Mouse (Mus musculus): ENCODE data around the gene Acsm5. TPM values are rescaled to one million over a fixed set of nuclear protein-coding genes. Genes with fewer than 3 reads are reported as not detected.

Gene Acsm5
- not detected in 2 replicates for polyA plus RNA-seq (2014; fragmentation: Nextera tagmentation; extraction: Ambion mirVana)

- ATAC-seq (replicated peaks; ENCODE audit: low FRiP score, low TSS enrichment, low read depth), result no peak
- H3K4me2 ChIP-seq (ENCODE audit: low read length), result no peak within 1 kb of the TSS
- no peaks in the 10 kb centered on the region for H3K27me3 ChIP-seq (replicated peaks; ENCODE audit: control insufficient read depth, insufficient read depth, low read length)
- WGBS, result 74% methylated on average over 5 of the region's 5 CpGs
- H3K9ac ChIP-seq (ENCODE audit: low read length), result no peak within 1 kb of the TSS
- H3K27ac ChIP-seq (ENCODE audit: low read depth), result no peak within 1 kb of the TSS
- no peaks in the 10 kb centered on the region for H3K4me1 ChIP-seq (replicated peaks; ENCODE audit: control insufficient read depth, insufficient read depth, low read length)
- H3K36me3 ChIP-seq (ENCODE audit: control insufficient read depth, insufficient read depth, low read length), result no peaks in the 10 kb centered on the region
- no peaks in the 10 kb centered on the region for H3K9me3 ChIP-seq (ENCODE audit: control insufficient read depth, low read length)
- DNase-seq (ENCODE audit: low spot score), result no peak
- no peak within 1 kb of the TSS for H3K4me3 ChIP-seq (ENCODE audit: low read depth, low read length)
Observed at GRCm38 (mm10) chr7:119519163-119519562, at the start of gene Acsm5. Acsm5 (plus strand) TSS chr7:119519463.

GRCm38 (mm10) chr7:119476500-119477389 is 42.5 kb upstream of the Acsm5 start:
- 68% methylated on average over 33 of the region's 33 CpGs for WGBS
- no peak for ATAC-seq (replicated peaks; ENCODE audit: low FRiP score, low TSS enrichment, low read depth)
- Histone ChIP-seq H3K36me3 (ENCODE audit: control insufficient read depth, insufficient read depth, low read length) (no peaks in the 10 kb centered on the region), H3K27ac (ENCODE audit: low read depth) (no peak overlapping the region), H3K4me3 (ENCODE audit: low read depth, low read length) (no peak overlapping the region), H3K4me2 (ENCODE audit: low read length) (no peak overlapping the region), H3K27me3 (replicated peaks; ENCODE audit: control insufficient read depth, insufficient read depth, low read length) (no peaks in the 10 kb centered on the region), H3K9me3 (ENCODE audit: control insufficient read depth, low read length) (no peaks in the 10 kb centered on the region), H3K4me1 (replicated peaks; ENCODE audit: control insufficient read depth, insufficient read depth, low read length) (no peaks in the 10 kb centered on the region), H3K9ac (ENCODE audit: low read length) (no peak overlapping the region)
- no peak for DNase-seq (ENCODE audit: low spot score)

GRCm38 (mm10) chr7:119479256-119479655 is 40.0 kb upstream of the Acsm5 start, which contains the start of gene Umod:
Umod (minus strand) TSS chr7:119479282.
- Histone ChIP-seq H3K27ac (ENCODE audit: low read depth) (no peak within 1 kb of the TSS), H3K4me3 (ENCODE audit: low read depth, low read length) (no peak within 1 kb of the TSS), H3K9me3 (ENCODE audit: control insufficient read depth, low read length) (no peaks in the 10 kb centered on the region), H3K27me3 (replicated peaks; ENCODE audit: control insufficient read depth, insufficient read depth, low read length) (no peaks in the 10 kb centered on the region), H3K4me2 (ENCODE audit: low read length) (no peak within 1 kb of the TSS), H3K9ac (ENCODE audit: low read length) (no peak within 1 kb of the TSS), H3K36me3 (ENCODE audit: control insufficient read depth, insufficient read depth, low read length) (no peaks in the 10 kb centered on the region), H3K4me1 (replicated peaks; ENCODE audit: control insufficient read depth, insufficient read depth, low read length) (no peaks in the 10 kb centered on the region)
- no peak for ATAC-seq (replicated peaks; ENCODE audit: low FRiP score, low TSS enrichment, low read depth)
- no peak for DNase-seq (ENCODE audit: low spot score)

GRCm38 (mm10) chr7:119484154-119484553 is 35.1 kb upstream of the Acsm5 start:
- 85% methylated on average over 4 of the region's 4 CpGs for WGBS
- no peak overlapping the region for H3K27ac ChIP-seq (ENCODE audit: low read depth)
- DNase-seq (ENCODE audit: low spot score) (no peak), ATAC-seq (replicated peaks; ENCODE audit: low FRiP score, low TSS enrichment, low read depth) (no peak)
- no peak overlapping the region for H3K9ac ChIP-seq (ENCODE audit: low read length)
- no peaks in the 10 kb centered on the region for H3K27me3 ChIP-seq (replicated peaks; ENCODE audit: control insufficient read depth, insufficient read depth, low read length)
- H3K4me1 ChIP-seq (replicated peaks; ENCODE audit: control insufficient read depth, insufficient read depth, low read length), result no peaks in the 10 kb centered on the region
- no peak overlapping the region for H3K4me2 ChIP-seq (ENCODE audit: low read length)
- H3K4me3 ChIP-seq (ENCODE audit: low read depth, low read length), result no peak overlapping the region
- H3K36me3 ChIP-seq (ENCODE audit: control insufficient read depth, insufficient read depth, low read length), result no peaks in the 10 kb centered on the region
- no peaks in the 10 kb centered on the region for H3K9me3 ChIP-seq (ENCODE audit: control insufficient read depth, low read length)

GRCm38 (mm10) chr7:119486683-119487082 is 32.6 kb upstream of the Acsm5 start:
- Histone ChIP-seq H3K36me3 (ENCODE audit: control insufficient read depth, insufficient read depth, low read length) (no peaks in the 10 kb centered on the region), H3K4me2 (ENCODE audit: low read length) (no peak overlapping the region), H3K4me3 (ENCODE audit: low read depth, low read length) (no peak overlapping the region), H3K9ac (ENCODE audit: low read length) (no peak overlapping the region), H3K4me1 (replicated peaks; ENCODE audit: control insufficient read depth, insufficient read depth, low read length) (no peaks in the 10 kb centered on the region), H3K27me3 (replicated peaks; ENCODE audit: control insufficient read depth, insufficient read depth, low read length) (no peaks in the 10 kb centered on the region), H3K9me3 (ENCODE audit: control insufficient read depth, low read length) (no peaks in the 10 kb centered on the region), H3K27ac (ENCODE audit: low read depth) (no peak overlapping the region)
- DNase-seq (ENCODE audit: low spot score) (no peak), ATAC-seq (replicated peaks; ENCODE audit: low FRiP score, low TSS enrichment, low read depth) (no peak)
- 85% methylated on average over 5 of the region's 5 CpGs for WGBS

GRCm38 (mm10) chr7:119490041-119490780 is 29.1 kb upstream of the Acsm5 start:
- H3K36me3 ChIP-seq (ENCODE audit: control insufficient read depth, insufficient read depth, low read length), result no peaks in the 10 kb centered on the region
- H3K9ac ChIP-seq (ENCODE audit: low read length), result no peak overlapping the region
- DNase-seq (ENCODE audit: low spot score) (no peak), ATAC-seq (replicated peaks; ENCODE audit: low FRiP score, low TSS enrichment, low read depth) (no peak)
- H3K27me3 ChIP-seq (replicated peaks; ENCODE audit: control insufficient read depth, insufficient read depth, low read length), result no peaks in the 10 kb centered on the region
- no peaks in the 10 kb centered on the region for H3K4me1 ChIP-seq (replicated peaks; ENCODE audit: control insufficient read depth, insufficient read depth, low read length)
- H3K9me3 ChIP-seq (ENCODE audit: control insufficient read depth, low read length), result no peaks in the 10 kb centered on the region
- no peak overlapping the region for H3K4me2 ChIP-seq (ENCODE audit: low read length)
- no peak overlapping the region for H3K4me3 ChIP-seq (ENCODE audit: low read depth, low read length)
- H3K27ac ChIP-seq (ENCODE audit: low read depth), result no peak overlapping the region
- 81% methylated on average over 4 of the region's 4 CpGs for WGBS

GRCm38 (mm10) chr7:119511143-119511542 is 8.1 kb upstream of the Acsm5 start:
- H3K4me2 ChIP-seq (ENCODE audit: low read length), result no peak overlapping the region
- DNase-seq (ENCODE audit: low spot score), result no peak
- no peak overlapping the region for H3K4me3 ChIP-seq (ENCODE audit: low read depth, low read length)
- H3K4me1 ChIP-seq (replicated peaks; ENCODE audit: control insufficient read depth, insufficient read depth, low read length), result no peaks in the 10 kb centered on the region
- WGBS, result 89% methylated on average over 4 of the region's 4 CpGs
- H3K9me3 ChIP-seq (ENCODE audit: control insufficient read depth, low read length), result no peaks in the 10 kb centered on the region
- H3K27ac ChIP-seq (ENCODE audit: low read depth), result no peak overlapping the region
- H3K27me3 ChIP-seq (replicated peaks; ENCODE audit: control insufficient read depth, insufficient read depth, low read length), result no peaks in the 10 kb centered on the region
- no peak overlapping the region for H3K9ac ChIP-seq (ENCODE audit: low read length)
- no peaks in the 10 kb centered on the region for H3K36me3 ChIP-seq (ENCODE audit: control insufficient read depth, insufficient read depth, low read length)
- ATAC-seq (replicated peaks; ENCODE audit: low FRiP score, low TSS enrichment, low read depth), result no peak

- no peaks in the 10 kb centered on the region for H3K9me3 ChIP-seq (ENCODE audit: control insufficient read depth, low read length)
- no peaks in the 10 kb centered on the region for H3K27me3 ChIP-seq (replicated peaks; ENCODE audit: control insufficient read depth, insufficient read depth, low read length)
- DNase-seq (ENCODE audit: low spot score), result peak; percentile 75
- no peak overlapping the region for H3K27ac ChIP-seq (ENCODE audit: low read depth)
- no peaks in the 10 kb centered on the region for H3K4me1 ChIP-seq (replicated peaks; ENCODE audit: control insufficient read depth, insufficient read depth, low read length)
- no peak overlapping the region for H3K9ac ChIP-seq (ENCODE audit: low read length)
- no peak overlapping the region for H3K4me3 ChIP-seq (ENCODE audit: low read depth, low read length)
- ATAC-seq (replicated peaks; ENCODE audit: low FRiP score, low TSS enrichment, low read depth), result no peak
- WGBS, result 36% methylated on average over 7 of the region's 7 CpGs
- no peak overlapping the region for H3K4me2 ChIP-seq (ENCODE audit: low read length)
- H3K36me3 ChIP-seq (ENCODE audit: control insufficient read depth, insufficient read depth, low read length), result no peaks in the 10 kb centered on the region
Observed at GRCm38 (mm10) chr7:119513056-119513455, 6.2 kb upstream of the Acsm5 start.
